Mouse (Mus musculus): Measurements from ENCODE around the gene Fntb.
A peak's percentile ranks its signal among the peaks of the same experiment; 100 is the strongest.

The Fntb gene

GRCm38 (mm10) chr12:76886826-76887225, 121.4 kb downstream of the Fntb start:
- no peak for DNase-seq (ENCODE audit: low read depth, low spot score)

GRCm38 (mm10) chr12:76887941-76888340, 122.6 kb downstream of the Fntb start:
- no peak for DNase-seq (ENCODE audit: low read depth, low spot score)

- no peak for DNase-seq (ENCODE audit: low read depth, low spot score)
These were observed 124.2 kb downstream of the Fntb start for GRCm38 (mm10) chr12:76889404-76890184.

GRCm38 (mm10) chr12:76891160-76891559, 125.8 kb downstream of the Fntb start:
- DNase-seq (ENCODE audit: low read depth, low spot score): no peak

GRCm38 (mm10) chr12:76892910-76893695, 127.7 kb downstream of the Fntb start:
- DNase-seq (ENCODE audit: low read depth, low spot score): no peak

GRCm38 (mm10) chr12:76894792-76895559, 129.6 kb downstream of the Fntb start:
- DNase-seq (ENCODE audit: low read depth, low spot score): no peak

- peak; percentile 21 for DNase-seq (ENCODE audit: low read depth, low spot score)
These were observed 130.4 kb downstream of the Fntb start for GRCm38 (mm10) chr12:76895777-76896176.

- DNase-seq (ENCODE audit: low read depth, low spot score): no peak
These were observed 131.2 kb downstream of the Fntb start for GRCm38 (mm10) chr12:76896566-76896965.

GRCm38 (mm10) chr12:76897006-76897405, 131.6 kb downstream of the Fntb start:
- no peak for DNase-seq (ENCODE audit: low read depth, low spot score)

GRCm38 (mm10) chr12:76898141-76898540, 132.8 kb downstream of the Fntb start:
- DNase-seq (ENCODE audit: low read depth, low spot score): no peak

- DNase-seq (ENCODE audit: low read depth, low spot score): no peak
These were observed 134.0 kb downstream of the Fntb start for GRCm38 (mm10) chr12:76899261-76899975.

- DNase-seq (ENCODE audit: low read depth, low spot score): no peak
These were observed 136.3 kb downstream of the Fntb start for GRCm38 (mm10) chr12:76901508-76902294.

- DNase-seq (ENCODE audit: low read depth, low spot score): no peak
These were observed 140.9 kb downstream of the Fntb start for GRCm38 (mm10) chr12:76906278-76906677.

- no peak for DNase-seq (ENCODE audit: low read depth, low spot score)
These were observed 143.8 kb downstream of the Fntb start for GRCm38 (mm10) chr12:76909218-76909617.

GRCm38 (mm10) chr12:76910258-76910940, 145.0 kb downstream of the Fntb start:
- DNase-seq (ENCODE audit: low read depth, low spot score): no peak

GRCm38 (mm10) chr12:76911171-76911726, 145.9 kb downstream of the Fntb start:
- DNase-seq (ENCODE audit: low read depth, low spot score): no peak

- no peak for DNase-seq (ENCODE audit: low read depth, low spot score)
These were observed 146.8 kb downstream of the Fntb start for GRCm38 (mm10) chr12:76912193-76912592.

- DNase-seq (ENCODE audit: low read depth, low spot score): no peak
These were observed 150.8 kb downstream of the Fntb start for GRCm38 (mm10) chr12:76916163-76916562.

GRCm38 (mm10) chr12:76918113-76918512, 152.7 kb downstream of the Fntb start:
- DNase-seq (ENCODE audit: low read depth, low spot score): no peak

- DNase-seq (ENCODE audit: low read depth, low spot score): no peak
These were observed 153.5 kb downstream of the Fntb start for GRCm38 (mm10) chr12:76918855-76919254.

Data from mesoderm, embryonic 11.5 days (tissue).